Mouse (Mus musculus): Measurements from ENCODE around the gene Gucy2d.
A peak's percentile ranks its signal among the peaks of the same experiment; 100 is the strongest.

Gucy2d gene

DNA sequence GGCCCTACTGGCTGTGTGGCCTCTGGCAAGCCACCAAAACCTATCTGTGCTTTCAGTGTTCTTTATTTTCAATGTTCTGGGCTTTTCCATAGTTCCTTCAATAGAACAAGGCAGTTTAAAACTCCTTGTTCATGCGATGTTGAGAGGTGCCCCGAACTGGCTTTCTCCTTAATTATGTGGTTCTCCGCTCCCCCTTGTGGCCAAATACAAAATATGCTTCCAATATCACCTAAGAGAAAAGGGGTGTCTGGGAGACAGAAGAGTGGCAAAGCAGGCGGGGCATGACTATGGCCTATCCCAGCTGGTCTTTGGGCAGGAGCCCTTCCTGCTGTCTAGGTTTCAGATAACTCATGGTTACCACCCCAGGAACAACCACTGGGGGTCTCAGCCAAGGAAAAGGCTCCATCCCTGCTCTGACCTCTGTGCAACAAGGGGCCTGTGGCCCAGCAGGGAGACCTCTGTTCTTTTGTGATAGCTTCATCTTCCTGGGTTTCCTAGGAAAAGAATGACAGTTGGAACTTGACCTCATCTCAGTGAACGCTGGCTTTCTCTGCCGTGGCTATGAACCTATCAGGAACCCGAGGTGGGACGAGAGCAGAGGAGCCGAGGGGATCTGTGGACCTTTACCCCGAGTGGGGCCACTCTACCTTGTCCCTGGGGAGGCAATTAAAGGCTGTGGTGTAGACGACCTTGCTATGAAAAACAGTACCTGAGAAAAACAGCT lies 7.5 kb downstream of the Gucy2d start:
- peak; percentile 34 for DNase-seq

DNA sequence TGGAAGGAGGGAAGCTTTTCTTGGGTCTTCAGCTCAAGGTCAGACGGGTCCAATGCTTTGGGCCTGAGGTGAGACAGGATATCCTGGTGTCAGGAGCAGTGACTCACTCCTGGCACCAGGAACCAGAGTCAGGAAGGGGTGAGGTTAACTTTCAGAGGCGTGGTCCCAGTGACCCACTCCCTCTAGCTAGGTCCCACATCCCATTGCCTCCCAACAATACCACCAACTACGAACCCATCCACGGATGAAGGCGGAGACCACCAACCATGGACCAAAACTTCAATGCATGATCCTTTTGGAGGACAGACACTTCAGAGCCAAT lies 8.1 kb downstream of the Gucy2d start:
- DNase-seq: no peak

DNA sequence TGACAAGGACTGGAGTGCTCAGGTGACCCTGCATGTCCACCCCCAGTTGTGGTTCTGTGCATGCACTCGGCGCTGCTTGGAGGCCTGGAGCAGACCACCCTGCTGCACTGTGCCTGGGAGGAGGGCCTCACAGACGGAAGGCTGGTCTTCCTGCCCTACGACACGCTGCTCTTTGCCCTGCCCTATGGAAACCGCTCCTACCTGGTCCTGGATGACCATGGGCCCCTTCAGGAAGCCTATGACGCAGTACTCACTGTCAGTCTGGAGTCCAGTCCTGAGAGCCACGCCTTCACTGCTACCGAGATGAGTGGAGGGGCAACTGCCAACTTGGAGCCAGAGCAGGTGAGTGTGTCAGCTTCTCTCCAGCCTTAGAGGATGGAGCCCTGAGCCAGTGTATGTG lies 9.5 kb downstream of the Gucy2d start:
- DNase-seq: no peak

DNA sequence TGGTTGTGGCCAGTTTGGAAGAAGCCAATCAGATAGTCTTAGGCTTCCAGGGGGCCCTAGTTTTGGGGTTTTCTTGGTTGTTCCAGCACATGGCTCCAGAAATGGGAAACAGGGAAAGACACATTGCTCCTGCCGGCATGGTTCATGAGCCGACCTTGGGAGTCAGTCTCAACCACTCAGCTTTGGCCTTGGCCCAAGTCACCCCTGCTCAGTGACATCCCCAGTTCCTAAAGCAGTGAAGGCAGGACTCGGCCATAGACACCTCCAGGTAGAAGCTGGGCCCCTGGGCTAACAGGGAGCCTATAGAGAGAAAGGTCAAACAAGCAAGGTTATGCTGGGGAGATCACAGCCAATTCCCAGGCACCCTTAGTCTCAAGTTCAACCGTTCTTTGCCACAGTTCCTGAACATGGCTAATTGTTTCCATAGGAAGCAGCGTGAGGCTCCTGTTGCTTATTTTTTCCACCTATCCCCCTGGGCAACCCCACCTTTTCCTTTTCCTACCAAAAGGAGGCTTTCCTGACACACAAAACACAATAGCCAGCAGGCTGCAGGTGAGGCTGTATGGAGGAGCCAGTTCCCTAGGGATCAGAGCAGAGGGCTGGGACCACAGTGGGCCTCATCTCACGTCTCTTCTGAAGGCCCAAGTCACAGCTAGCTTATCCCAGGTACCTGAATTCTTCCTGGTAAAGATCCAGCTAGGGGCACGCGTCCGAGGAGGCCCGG lies 14.3 kb downstream of the Gucy2d start:
- DNase-seq: no peak

DNA sequence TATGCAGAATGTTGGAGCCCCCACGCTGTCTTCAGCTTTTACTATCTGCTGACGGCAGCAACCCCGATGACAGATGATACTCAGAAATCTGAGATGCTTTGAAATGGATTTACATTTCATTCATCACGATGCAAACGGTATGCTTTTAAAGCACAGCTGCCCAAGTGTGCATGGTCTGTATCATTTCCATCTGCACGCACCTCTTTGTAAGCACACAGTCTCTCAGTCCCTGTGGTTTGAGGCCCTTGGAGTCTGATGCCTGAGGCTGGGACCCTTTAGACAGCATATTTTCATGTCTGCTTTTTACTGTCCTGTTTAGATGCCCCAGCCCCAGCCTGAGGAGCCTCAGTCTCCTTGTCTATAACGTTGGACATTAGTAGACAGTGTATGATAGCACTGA lies 20.1 kb downstream of the Gucy2d start:
- DNase-seq: no peak

DNA sequence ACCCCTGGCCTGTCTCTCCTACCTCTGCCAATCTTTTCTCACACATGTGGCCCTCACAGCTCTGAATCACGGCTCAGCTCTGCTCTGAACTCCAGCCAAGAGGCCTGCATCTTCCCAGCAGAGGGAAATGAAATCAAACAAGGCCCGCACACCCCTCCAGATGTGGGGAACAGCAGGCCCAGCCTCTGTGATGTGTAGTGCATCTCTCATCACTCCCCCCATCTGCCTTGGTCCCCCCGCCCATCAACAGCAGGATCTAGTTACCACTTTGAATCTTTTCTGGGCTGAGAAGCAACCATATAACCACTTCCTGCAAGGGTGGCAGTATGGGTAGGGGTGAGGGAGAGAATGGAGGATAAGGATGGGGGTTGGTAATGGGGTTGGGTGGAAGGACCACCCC lies 28.9 kb downstream of the Gucy2d start:
- no peak for DNase-seq

DNA sequence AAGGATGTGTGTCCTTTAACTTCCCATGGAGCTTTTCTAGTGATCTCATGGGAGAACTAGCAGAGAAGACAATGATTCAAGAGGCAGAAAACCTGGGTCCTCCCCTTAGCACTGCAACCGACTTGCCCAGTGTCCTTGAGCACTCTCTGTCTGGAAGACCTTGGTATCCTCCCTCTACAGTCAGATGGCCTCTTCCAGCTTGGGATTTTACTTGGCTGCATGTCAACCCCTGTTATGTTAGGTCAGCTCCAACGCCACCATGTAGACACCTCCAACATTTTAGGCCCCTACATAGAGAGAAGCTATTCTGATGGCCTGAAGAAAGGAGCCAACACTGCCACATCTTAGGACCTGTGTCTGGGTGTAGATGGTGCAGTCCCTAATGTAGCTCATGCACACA lies 32.3 kb downstream of the Gucy2d start:
- DNase-seq: no peak

DNA sequence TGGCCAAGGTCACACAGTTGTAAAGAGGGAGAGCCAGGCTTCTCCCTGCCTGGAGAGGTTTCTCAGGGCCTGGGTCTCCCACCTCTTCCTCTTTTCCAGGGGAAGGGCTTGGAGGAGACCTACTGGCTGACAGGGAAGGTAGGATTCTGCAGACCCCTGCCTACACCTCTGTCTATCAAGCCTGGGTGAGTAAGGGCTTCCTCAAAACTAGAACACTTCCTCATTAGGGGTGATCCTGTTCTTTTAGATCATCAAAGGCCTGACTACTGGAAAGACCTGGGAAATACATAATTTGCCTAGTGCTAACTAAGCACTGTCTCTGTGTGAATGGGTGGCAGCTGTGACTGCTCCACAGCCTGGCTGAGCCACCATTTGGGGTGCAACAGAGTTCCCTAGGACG lies 34.3 kb downstream of the Gucy2d start:
- DNase-seq: no peak

DNA sequence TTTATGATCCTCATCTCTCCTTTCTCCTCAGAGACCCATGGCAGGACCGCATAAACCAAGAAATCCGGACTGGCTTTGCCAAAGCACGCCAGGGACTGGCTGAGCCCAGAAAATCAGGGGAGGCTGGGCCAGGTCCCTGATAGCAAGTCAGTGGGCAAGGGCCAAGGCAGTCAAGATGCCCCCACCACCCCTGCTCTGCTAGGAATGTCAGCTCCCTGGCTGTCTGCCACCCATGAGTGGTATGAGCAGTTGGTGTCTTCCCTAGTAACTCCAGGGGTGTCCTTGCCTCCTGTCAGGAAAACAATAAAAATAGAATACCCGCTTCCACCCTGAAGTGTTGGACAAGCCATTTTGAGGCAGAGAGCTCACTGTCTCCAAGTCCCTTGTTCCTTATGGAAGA lies 36.9 kb downstream of the Gucy2d start:
- no peak for DNase-seq

DNA sequence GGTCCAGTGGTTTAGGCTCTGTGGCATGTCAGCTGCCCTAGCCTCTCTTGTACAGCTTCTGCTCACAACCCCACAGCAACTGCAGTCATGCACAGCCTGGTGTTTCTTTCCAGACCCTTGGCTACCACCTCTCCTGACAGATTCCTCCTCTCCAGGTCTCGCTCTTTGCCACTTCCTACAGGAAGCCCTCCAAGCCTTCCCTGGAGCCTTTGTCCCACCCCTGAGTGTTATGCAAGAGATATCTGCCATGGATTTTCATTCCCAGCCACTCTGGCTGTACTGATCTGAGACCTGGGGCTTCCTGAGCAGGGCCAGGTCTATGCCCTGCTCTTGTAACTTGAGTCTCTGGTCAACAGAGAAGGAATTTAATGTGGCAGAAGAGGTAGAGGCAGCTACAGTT lies 40.3 kb downstream of the Gucy2d start:
- peak; percentile 10 for DNase-seq

DNA sequence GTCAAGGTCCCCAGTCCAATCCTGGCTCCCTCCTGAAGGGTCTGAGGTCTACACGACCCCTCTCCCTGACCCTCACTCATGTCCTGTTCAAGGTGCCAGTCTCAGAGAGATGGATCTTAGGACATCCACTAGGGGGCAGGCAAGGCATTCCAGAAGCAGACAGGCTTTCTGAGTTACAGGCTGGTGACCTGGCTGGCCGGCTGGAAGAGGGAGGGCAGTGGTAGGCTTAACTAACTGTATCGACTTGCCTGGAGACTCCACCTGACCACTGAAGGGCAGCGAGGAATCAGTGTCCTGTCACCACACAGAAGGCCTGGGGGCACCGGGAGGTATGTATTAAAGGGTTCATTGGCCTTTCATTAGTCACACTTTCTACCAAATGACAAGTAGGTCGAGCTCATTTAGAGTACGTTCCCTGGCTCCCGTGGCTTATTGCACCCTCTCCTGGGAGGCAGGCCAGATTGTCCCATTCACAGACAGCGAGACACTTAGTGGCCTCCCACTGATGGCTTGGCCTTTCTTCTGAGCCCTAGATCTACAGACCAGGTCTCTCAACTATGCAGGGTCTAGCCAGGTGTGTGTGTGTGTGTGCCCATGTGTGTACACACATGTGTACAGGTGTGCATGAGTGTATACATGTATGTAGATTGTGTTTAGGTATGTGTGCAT lies 41.0 kb downstream of the Gucy2d start:
- peak; percentile 90 for DNase-seq

DNA sequence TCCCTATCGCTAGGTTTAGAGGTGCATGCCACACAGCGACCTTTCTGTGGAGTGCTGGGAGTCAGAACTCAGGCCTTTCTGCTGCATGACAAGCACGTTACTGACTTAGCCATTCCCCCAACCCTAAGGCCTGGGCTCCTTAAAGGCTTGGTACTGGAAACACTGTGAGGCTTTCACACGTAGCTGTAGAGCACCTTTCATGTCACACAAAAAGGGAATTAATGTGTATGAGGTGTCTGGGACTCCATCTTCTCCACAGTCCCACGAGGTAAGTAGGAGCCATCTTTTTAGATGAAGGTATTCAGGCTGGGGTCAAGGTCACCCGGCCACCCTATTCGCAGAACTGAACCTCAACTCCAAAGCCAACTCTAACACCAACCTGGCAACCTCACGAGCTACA lies 41.6 kb downstream of the Gucy2d start:
- peak; percentile 10 for DNase-seq

DNA sequence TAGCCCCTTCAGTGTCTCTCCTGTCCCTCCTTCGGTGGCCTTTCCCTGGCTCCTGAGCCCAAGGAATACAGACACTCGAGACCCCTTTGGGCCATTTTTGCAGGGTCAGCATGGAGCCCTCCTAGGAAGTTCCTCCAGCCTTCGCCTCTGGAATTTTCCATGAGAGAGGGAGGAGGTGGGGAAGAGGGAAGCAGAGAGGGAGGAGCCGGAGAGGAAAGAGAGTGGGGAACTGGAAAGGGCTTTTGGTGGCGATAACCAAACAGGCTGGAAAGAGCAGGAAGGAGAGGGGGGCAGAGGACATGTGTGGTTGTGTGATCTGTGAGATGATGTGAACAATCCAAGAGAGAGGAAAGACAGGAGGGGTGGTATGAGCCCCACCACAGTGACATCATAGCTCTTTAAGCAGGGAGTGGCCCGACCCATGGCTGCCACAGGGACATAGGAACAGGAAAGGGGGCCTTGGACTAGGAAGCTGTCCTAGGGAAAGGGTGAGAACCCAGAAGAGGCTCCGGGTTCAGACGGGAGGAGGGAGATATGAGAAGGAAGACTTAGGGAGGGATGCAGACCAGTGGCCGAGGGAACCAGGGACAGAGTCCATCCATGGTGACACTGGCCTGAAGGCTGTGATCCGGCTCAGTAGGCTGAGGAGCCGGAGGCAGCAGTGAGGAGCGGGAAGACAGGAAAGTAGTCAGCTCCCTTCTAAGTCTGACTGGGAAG lies 42.5 kb downstream of the Gucy2d start:
- DNase-seq: peak; percentile 58

DNA sequence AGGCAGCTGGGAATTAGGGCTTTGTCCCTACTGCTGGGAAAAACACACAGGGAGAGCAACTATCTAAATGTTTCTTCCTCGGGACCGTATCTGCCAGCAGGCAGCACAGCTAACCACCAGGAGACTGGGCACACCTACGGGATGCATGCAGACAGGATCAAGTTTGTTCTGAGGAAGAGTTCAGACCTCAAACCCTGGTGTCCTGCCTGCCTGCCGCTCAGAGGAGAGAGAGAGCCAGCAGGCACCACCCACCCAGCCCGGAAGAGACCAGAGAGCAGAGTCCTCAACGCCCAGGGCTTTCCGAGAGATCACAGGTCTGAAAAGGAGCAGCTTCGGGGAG lies 43.0 kb downstream of the Gucy2d start:
- DNase-seq: peak; percentile 28

DNA sequence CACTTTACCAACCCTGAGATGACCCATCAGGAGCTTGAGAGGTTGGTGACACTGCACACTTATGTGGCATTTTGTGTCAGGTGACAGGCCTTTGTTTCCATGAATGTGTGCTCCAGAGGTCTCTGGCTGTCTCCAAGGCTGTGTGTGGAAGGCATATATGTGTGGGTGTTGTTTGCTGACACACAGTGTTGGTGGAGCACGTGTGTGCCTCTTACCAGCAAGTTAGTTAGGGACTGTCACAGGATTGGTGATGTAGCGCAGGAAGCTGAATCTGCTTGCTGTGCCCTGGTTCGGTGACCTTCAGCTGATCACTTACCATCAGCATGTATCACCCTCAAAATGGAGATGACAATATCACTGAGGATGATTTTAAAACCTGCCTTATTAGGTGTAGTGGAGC lies 44.7 kb downstream of the Gucy2d start:
- DNase-seq: no peak

DNA sequence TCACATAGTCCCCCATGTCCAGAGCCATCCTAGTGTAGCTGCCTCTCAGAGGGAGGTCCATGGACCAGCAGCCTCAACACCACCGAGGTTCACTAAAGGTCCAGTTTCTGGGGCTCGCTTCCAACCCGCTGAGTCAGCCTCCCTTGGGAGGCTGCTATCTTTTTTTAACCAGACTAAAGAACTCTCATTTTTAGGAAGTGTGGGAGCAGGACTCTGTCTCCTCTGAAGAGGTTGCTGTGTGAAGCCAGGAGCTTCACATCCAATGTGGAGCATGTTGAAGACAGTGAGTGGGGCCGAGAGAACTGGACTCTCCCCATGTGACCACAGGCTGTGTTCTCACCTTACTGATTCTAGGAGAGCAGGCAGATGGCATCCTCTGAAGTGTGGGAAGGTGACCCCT lies 45.3 kb downstream of the Gucy2d start:
- DNase-seq: peak; percentile 33

DNA sequence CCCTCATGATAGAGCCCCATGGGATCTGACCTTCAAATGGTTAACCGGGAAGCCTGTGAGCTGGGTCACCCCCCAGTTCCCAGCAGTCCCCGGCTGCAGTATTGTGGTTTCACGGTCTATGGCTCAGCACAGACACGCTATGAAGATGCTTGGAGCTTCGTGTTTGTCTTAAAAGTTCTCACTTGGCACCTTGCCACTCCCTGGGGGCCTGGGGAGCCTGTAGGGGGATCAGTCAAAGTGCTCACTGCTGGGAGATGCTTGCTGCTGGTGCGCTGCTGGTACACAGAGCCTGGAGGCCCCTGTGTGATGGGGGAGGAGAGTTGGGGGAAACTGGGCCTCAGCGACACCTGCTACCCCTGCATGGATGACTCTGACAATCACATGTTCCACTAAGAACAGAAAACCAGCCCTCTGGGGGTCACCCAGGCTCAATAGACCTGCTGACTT lies 46.3 kb downstream of the Gucy2d start:
- DNase-seq: peak; percentile 42

DNA sequence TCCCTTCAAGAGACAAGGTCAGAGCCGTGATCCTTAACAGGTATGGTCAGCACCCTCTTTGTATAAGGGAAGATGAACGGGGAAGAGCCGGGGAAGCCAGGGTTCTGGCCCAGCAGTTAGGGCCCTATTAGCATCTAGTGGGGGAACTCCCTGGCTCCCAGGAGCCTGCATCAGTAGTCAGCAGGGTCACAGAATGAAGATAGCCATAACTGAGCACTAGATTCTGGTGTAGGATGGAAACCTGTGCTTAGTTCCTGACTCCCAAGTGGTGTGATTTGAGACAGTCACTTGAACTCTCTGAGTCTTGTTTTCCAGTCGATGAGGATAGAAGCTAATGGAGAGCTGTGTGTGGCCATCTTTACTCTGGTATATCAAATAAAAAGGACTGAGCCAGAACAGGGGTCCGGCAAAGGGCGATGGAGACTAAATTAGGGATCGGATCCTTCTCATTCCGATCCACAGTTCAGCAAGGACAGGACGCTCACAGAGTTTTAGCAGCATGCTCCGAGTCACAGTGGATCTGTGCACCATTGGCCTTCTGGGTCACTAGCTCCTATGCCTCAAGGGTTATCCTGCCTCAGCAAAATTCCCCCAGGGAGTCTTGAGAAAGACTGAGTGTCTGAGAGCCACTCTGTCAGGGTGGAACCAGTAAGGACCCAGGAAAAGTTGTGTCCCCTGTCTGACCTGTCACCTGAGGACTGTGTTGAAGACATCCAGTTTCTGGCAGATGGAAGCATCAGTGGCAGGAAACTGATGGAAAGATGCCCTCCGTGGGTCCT lies 47.2 kb downstream of the Gucy2d start:
- DNase-seq: peak; percentile 6

DNA sequence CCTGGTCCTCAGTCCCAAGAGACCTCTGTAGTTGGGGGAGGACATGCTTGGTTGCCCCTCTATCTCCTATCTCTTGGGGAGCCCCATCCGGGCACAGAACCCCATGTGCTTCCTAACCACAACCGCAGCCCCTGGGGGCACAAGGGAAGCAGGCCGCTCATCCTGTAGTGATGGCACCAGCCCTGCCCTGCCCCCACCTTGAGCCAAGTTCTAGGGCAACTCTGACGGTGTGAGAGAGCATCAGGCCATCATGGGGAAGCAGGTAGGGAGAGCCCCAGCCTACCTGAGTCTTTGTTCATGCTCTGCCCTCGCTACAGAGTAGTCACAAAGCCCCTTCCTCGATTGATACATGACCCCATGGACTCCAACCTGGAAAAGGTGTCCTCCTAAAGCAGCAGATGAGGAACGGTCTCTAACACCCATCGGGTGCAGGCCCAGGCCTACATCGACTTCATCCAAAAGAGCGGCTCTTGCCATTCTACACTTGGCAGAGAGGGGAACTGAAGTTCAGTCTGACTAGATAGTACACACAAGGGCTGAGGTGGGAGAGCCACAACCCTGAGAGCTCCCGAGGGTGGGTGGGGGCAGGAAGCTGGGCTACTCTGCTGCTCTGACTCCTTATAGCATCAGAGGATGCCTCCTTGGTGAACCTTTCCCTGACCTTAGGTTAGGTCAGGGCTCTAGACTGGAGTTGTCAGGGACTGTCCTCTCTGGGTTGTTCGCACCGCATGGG lies 48.3 kb downstream of the Gucy2d start:
- DNase-seq: peak; percentile 34

DNA sequence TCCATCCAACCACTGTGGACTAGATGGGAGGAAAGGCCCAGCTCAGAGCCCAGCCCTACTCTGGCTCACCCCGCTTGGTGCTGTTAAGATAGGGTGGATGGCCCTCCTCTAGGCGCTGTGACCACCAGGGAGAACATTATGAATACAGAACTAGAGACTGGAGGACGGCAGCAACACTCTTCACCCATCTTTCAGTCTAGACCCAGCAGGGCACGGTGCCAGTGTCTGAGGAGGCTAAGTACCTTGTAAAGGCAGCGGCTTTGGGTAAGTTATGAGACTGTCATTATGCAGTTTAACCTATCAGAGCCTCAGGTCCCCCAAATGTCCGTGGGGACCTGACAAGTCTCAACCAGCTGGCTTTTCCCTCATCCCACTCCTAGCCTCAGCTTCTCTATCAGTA lies 48.9 kb downstream of the Gucy2d start, which contains the start of gene Lrrc32:
Lrrc32 (plus strand) TSS at position 153 of the 400 bp plus-strand sequence.
- DNase-seq: peak; percentile 59

DNA sequence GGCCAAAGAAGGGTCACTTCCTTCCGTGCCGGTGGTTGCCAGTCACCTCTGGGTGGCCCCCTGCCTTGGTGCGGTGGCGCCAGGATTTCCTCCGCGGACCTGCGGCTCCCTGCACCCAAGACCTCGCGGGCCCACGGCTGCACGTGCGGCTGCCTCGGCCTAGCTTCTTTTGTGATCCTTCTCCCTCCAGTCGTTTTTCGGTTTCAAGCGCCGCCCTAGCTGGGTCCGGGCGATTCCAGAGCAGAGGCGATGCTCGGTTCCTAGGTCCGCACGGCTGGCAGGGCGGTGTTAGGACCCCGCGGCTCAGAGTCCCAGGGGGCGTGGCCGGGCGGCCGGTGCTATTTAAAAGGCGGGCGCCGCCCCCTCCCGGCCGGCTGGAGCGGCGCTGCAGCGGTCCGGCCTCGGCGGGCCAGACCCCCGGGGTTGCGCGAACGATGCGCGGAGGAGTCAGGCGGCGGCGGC lies 49.4 kb downstream of the Gucy2d start:
- peak; percentile 93 for DNase-seq

DNA sequence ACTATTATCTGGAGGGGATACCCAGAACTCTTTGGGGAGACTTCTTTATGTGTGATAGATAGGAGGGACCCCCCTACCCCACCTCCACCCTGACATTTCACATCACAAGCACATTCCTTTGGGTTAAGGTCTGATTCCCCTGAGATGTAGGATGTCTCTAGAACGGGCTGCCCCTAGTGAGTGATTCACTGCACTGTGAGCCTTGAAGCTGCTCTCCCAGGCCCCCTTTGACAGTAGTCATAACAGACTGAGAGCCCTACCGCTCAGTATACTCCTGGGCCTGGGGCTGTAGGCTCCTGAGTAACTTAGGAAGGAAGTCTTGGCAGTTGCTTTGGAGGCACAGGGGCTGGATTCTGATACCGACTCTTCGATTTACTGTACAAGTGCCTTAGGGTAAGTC lies 50.1 kb downstream of the Gucy2d start:
- peak; percentile 37 for DNase-seq

All from kidney, postnatal 10 days (tissue).